Mouse (Mus musculus): Measurements from ENCODE around the gene Micall2. TPM values are rescaled to one million over a fixed set of nuclear protein-coding genes. Genes with fewer than 3 reads are reported as not detected.
"Not testable (repeated sequence)": the region's sequence is repeated elsewhere in the genome, so short reads cannot be mapped to it uniquely, and the experiment has no call there.

Micall2 gene
- total RNA-seq, 2 experiments from 2014 or later = 1.2 to 1.9 TPM

- peak; percentile 39 to 52 for DNase-seq
Measured at GRCm38 (mm10) chr5:139730712-139731486, 5.2 kb downstream of the Micall2 start.

DNA sequence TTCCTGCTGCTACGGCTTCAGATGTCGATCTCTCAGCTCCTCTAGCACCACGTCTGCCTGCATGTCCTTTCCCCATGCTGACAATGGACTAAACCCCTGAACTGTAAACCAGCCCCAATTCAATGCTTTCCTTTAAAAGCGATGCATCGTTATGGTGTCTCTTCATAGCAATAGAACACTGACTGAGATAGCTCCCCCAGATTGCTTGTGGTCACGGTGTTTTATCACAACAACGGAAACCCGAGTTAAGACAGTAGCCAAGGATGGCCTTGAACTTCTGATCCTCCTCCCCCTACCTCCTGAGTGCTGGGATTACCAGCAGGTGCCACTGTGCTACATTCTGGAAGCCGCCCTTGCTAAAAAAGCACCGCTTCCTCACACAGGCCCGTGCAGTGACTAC, 8.9 kb downstream of the Micall2 start:
- no peak for DNase-seq

- no peak for DNase-seq
Measured at GRCm38 (mm10) chr5:139726186-139726585, 9.9 kb downstream of the Micall2 start.

- DNase-seq = no peak
Measured at GRCm38 (mm10) chr5:139724336-139725116, 11.6 kb downstream of the Micall2 start.

DNA sequence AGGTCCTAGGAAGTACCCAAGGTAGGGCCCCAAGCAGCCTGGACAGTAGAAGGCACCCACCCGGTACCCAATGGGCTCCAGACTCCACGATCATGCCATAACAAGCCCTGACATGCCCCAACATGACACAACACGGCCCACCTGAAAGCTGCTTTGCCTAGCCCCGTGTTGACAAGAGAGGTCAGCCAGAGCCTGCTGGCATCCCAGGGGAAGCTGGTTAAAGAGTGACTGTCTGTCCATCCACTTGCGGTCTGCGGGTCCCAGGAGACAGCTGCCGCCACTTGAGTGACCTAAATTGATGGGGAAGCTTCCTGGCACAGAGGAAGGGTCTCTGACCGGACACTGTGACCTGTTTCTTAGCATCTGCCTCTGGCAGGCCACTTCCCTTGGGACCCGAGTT, 13.0 kb downstream of the Micall2 start:
- no peak for DNase-seq

GRCm38 (mm10) chr5:139722709-139723108, 13.4 kb downstream of the Micall2 start:
- DNase-seq = no peak

DNA sequence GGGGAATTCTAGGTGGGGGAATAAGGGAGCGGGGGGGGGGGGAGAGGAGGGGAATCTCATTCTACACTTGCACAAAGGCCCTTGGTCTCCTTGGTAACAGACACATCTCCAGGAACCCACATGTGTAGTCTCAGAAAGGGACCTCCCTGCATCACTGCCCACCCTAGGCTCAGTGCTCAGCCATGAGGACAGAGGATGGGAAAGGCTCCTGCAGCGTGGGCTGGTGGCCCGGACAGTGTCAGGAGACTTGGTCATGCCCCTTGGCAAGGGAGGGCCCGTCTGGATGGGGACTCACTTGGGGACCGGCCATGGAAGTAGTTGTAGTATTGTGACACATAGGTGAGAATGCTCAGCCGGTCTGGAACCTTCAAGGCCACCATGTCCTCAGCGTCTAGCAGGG, 17.2 kb downstream of the Micall2 start:
- DNase-seq = no peak

DNA sequence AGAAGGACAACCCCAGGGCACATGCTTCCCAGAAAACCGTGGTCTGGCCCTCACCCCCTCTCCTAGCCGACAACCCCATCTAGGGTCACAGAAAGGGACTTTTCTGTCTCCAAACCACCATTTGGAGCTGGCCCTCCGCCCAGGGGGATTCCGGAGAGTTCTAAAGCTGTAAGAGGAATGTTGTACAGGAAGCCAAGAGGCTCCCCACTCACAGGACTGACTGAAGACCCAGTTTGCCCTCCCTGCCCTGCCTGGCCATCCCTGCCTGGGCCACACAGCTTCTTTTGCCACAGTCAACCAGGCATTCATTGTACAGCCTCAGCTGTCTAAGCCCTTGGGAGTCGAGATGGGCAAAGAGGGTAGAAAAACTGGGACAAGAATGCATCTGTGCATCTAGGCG, 17.6 kb downstream of the Micall2 start:
- no peak for DNase-seq

GRCm38 (mm10) chr5:139717723-139718122, 18.4 kb downstream of the Micall2 start:
- DNase-seq = peak; percentile 20 to 45

DNA sequence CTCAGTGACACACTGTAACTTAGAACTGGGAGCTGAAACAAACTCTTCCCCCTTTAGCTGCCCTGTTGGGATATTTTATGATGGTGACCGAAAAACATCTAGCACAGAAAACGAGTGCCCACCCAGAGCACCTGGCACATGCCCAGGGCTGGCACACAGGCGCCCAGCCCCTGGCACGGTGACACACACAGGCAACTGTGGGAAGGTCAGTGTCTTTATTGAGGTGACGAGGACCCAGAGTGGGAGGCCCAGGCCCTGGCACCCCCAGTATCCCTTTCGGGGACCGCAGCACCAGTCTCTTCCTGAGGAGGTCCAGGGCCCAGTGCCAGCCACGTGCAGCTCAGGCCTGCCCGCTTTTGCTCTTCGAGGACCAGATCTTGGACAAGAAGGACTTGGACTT, 29.6 kb downstream of the Micall2 start:
- no peak for DNase-seq

DNA sequence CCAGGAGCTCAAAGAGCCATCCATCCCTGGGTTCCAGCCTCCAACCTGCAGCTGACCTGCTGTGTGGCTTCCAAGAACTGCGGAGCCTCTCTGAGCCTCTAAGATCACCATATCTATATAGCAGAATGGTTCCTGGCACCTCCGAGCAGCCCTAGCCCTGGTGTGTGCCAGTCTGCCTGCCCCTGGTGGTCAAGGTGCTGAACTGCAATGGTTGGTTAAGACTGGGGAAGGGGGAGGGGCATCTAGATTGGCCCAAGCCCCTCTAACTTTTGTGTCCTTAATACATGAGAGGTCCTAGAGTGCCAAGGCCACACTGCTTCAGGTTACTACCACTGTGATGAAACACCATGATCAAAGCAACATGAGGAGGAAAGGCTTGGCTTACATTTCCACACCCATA, 33.2 kb downstream of the Micall2 start:
- DNase-seq = no peak

DNA sequence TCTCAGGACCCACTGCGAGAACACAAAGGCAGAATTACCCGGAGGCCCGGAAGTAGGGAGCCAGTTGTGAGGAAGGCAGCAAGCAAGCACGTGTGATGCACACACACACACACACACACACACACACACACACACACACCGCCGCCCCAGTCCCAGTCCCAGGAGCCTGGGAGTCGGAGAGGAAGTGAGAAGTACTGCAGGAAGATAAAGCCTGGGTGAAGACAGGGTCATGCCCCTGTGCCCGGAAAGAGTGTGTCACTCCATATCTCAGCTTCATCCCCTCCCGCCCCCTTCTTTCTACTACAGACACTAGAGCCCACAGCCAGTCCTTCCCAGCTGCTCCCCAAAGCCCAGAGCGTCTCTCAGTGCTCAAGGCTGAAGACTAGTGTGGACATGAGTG, 33.9 kb downstream of the Micall2 start:
- DNase-seq = no peak

DNA sequence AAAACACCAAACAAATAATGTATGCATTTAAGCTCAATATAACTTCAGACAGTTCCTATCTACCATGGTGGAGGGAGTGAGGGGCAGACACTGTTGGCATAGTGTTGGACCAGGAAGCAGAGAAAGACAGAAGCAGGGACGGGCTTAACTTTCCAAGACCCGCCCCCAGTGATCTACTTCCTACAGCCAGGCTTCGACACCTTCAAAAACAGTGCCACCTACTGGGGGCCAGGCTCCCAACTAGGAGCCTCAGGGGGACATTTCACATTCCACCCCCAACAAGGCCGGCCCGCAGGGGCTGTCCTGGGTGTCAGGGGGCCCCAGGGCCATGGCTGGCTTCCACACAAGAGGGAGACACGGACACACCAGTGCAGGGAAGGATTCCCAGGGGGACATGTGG, 39.2 kb downstream of the Micall2 start:
- no peak for DNase-seq

DNA sequence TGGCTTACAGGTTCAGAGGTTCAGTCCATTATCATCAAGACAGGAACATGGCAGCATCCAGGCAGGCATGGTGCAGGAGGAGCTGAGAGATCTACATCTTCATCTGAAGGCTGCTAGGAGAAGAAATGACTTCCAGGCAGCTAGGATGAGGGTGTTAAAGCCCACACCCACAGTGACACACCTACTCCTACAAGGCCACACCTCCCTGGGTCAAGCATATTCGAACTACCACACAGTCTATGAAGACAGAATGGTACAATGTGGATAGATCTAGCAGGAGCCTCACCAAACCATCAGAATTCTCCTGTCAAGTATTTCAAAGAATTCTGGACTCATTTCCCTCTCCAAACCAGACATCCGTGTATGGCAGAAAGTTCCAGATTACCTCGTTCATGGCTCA, 40.3 kb downstream of the Micall2 start:
- not testable (repeated sequence) for DNase-seq

DNA sequence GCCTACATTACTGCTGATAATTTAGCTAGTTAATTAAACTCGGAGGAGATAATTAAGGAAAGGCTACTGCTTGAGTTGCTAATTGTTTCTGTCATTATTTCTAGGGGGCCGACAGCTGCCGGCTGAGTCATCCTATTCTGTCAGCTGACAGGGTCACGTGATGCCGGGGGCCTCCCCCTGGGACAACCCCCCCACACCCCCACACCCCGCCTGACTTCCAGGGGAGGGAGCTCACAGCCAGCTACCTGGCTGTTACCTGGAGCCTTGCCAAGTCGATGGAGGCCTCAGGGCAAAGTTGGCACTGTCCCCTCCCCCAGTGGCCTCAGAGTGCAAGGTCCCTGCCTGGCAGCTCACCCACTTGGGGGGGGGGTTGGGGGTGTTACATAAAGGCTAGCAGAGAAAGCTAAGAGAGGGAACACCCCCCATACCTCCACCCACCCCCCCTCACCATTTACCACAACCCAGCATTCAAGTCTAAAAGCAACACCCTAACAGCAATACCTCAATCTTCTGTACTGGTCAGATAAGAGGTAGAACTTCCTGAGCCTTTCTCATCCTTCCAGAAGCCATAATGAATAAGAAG, 41.1 kb downstream of the Micall2 start:
- no peak for DNase-seq

- DNase-seq = no peak
Measured at GRCm38 (mm10) chr5:139694292-139694988, 41.7 kb downstream of the Micall2 start.

DNA sequence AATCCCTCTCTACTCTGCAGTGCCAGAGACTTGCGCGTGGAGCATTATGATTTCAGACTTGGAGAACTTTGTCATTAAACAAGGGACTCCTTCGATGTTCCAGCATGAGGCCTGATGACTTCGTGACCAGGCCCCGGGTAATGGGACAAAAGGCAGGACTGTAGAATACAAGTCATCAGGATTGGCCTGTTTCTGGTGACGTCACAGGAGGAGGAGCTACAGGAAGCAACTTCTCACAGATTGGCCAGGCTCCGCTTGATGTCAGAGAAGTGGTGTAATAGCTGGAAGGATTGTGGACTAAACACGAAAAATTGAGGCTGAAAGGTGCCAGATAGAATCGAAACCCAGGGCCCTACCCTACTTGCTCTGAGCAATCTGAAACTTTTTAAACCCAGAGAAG, 45.3 kb downstream of the Micall2 start:
- DNase-seq = no peak

- DNase-seq = no peak
Measured at GRCm38 (mm10) chr5:139688356-139688755, 47.8 kb downstream of the Micall2 start.

DNA sequence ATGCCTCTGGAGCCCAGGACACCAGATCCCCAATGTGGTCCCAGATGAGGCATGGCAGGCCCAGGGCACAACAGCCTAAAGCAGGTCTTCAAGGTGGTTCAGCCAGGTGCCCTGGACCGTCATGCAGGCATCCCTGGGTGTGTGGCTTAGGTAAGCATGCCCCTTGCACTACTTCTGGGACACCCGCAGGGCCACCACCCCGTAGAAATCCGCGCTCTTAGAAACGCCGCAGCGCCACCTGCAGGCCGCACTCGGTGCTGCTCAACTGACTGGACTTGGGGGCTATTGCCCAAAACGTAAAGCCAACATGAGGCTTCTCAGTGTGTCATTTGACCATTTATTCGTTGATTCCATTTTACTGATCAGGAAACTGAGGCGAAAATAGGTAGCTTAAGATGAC, 48.5 kb downstream of the Micall2 start:
- no peak for DNase-seq

GRCm38 (mm10) chr5:139686530-139687249, 49.4 kb downstream of the Micall2 start:
- DNase-seq = no peak

DNA sequence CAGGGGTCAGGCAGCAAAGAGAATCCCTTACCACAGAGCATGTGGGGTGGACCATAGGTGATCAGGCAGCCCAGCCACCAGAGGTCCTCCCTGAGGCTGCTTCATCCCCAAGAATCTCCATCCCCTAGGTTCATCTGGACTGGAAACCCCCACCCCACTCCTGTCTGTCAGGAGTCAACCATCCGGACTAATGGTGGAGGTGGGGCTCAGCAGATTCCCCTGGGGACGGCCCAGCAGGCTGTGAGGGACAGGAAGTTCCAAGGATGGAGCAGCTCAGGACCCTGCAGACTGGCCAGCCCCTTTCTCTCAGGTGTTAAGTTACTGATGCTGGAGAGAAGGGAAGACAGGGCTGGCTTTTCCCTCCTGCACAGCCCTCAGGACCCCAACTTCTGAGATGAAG, 52.9 kb downstream of the Micall2 start:
- no peak for DNase-seq

DNA sequence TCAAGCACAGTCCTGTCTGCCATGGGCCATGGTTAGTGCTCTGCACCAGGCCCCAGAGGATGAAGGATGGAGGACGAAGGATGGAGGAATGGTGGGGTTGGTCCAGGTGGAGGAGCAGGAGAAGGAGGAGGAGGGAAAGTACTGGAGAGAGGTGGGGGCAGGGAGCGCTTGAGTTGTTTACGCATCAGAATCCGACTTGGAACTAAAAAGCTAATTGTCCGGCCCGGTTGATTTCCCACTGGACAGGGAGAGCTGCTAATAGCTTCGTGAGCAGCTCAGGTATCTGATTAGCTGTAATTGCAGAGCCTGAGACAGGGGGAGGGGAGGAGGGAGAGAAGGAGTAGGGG, 53.5 kb downstream of the Micall2 start:
- no peak for DNase-seq
